Mouse (Mus musculus): ENCODE results near the gene Twf1.

The Twf1 gene

DNA sequence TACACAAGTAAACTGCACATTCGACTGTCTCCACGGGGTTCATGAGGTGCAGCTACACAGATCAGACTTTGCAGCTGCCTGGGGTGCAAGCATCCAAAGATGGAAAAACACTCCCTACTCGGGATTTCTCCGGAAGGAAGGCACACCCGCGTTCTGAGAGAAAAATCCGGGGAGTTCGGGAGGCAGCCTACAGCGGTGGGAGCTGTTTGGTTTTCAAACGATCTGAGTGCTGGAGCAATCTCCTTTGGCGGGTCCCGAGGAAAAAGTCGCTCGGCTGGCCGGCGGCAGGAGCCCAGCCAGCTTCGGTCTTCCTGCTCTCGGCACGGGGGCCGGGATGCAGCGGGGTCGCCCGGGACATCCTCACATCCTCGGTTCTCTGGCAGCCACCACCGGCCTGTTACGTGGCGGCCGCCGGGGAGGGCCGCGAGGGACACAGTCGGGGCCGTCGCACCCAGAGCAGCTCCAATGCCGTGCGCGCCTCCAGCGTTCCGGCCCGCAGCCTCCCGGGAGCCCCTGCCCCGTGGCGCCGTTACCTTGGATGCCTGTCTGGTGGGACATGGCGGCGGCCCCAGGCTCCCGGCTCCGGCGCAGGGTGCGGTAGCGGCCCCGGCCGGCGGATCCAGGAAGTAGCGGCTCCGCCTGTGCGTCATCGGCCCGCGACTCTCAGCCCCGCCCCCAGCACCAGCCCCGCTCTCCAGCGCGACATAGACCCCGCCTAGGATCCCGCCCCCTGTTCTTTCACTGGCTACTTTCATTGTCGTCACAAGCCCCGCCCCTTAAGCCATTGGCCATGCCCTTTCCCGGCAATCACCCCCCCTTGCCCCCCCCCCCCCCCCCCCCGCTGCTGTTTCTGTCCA is at the start of gene Twf1:
Twf1 (minus strand) TSS at position 671 of the 857 bp plus-strand sequence.
- DNase-seq: peak; percentile 100

GRCm38 (mm10) chr15:94639126-94639525 is 49.4 kb upstream of the Twf1 start:
- no peak for DNase-seq

- DNase-seq: peak in 1 of 2 experiments; percentile 57
Observed at GRCm38 (mm10) chr15:94638207-94638606, 48.5 kb upstream of the Twf1 start.

GRCm38 (mm10) chr15:94634524-94634923 is 44.8 kb upstream of the Twf1 start:
- no peak for DNase-seq

DNA sequence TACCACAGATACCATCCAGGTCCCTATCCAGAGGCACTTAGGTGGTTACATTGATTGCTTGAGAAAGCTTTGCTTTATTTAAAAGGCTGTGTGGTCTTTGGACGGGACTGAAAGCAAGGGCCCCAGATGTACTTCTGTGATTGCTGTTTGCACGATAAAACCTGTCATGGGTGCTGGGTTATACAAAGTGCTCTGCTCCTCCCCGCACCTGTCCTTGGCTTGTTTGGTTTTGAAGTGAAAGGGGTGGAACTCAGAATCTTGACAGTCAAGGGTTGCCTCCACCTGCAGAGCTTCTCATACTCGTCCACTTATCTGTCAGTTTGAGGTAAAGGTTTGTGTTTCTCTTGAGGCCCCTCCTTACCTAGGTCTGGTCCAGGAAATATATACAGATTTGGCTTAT is 40.9 kb upstream of the Twf1 start:
- DNase-seq: no peak

GRCm38 (mm10) chr15:94628830-94629601 is 39.3 kb upstream of the Twf1 start, which contains the start of gene Tmem117:
Gene Tmem117 (plus strand): TSS chr15:94629232.
- peak; percentile 77 for DNase-seq

DNA sequence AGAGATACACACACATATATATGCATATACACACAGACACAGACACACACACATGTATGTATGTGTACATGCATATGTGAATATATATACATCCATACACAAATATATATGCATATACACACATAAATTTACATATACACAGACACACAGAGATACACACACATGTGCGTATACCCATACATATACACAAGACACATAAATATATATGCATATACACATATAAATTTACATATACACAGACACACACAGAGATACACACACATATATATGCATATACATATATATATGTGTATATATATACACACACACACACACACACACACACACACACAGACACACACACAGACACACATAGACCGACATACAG is 38.8 kb upstream of the Twf1 start:
- DNase-seq: no peak

GRCm38 (mm10) chr15:94620909-94621308 is 31.2 kb upstream of the Twf1 start:
- DNase-seq: no peak

GRCm38 (mm10) chr15:94616036-94616435 is 26.3 kb upstream of the Twf1 start:
- DNase-seq: no peak

GRCm38 (mm10) chr15:94607768-94608167 is 18.1 kb upstream of the Twf1 start:
- no peak for DNase-seq

GRCm38 (mm10) chr15:94602441-94602840 is 12.8 kb upstream of the Twf1 start:
- no peak for DNase-seq

DNA sequence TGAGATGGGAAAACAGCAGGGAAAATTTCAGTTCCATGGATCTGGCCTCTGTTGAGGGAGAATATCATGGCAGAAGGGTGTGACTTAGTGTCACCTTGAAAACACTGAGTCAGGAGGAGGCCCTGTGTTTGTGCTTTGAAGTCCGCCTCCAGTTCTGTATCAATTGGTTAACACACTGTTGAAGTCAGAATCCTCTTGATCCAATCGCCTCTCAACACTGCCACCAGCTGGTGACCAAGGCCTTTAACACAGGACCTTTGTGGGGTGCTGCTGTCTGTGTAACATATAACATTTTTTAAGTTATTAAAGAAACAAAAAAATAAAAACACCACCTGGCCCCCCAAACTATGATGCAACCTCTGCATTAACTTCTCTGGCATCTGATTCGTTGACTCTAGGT is 11.7 kb upstream of the Twf1 start:
- DNase-seq: peak; percentile 80 to 81

GRCm38 (mm10) chr15:94600145-94600707 is 10.5 kb upstream of the Twf1 start:
- peak in 1 of 2 experiments; percentile 11 for DNase-seq

DNA sequence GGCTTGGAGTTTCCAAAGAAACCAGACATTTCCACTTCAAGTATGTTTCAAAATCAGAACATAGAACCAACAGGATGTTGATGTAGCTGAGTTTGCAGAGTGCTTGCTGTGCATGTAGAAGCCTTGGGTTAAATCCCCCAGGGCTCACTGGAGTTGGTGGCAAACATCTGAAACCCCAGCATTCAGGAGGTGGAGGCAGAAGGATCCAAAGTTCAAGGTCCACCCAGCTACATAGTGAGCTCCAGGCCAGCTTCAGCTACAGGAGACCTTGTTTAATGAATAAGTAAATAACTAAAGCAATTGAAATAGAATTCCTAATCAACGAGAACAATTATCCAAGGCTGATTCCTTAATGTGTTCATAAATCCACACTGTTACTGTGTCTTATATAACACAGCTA is 3.9 kb upstream of the Twf1 start:
- DNase-seq: no peak

- no peak for DNase-seq
Observed at GRCm38 (mm10) chr15:94591356-94591755, 1.7 kb upstream of the Twf1 start.

GRCm38 (mm10) chr15:94590083-94590482 is 394 bp upstream of the Twf1 start:
- peak in 1 of 2 experiments; percentile 27 for DNase-seq

DNA sequence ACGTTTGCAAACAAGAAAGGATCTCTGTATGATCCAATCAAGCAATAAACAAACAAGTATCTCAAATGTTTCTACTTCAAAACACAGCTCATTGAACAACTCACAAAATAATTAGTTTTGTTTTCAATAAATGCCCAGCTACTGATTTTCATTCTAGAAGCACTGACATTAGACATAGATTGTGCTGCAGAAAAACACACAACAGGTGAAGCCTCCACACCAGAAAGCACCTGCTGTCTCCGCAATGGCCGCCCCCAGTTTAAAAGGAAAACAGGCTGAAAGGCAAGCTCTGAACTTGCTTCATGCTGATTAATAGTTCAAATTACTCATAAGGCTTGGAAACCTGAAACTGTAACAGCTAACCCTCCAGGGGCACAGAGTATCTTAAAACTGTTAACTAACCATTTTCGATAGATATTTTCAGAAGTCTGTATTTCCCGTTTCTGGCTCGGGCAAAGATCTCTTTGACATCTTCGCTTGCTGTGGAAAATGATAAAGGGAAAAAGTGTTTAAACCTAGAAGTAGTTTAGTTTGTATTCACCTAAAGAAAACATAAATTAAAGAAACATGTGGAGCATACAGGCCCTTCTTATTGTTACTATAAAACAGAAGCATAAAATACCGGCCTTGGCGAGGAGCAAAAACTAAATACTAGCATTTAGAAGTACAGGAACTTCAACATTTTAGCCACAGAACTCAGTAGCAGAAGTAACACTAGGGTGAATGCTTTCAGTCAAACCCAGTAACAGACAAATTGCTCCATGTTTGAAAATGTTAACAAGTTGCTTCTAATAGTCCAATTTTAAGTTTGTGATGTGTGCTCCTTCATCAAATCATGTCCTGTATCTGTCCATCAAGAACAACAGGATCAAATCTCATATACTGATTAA is 1.6 kb downstream of the Twf1 start:
- DNase-seq: no peak

GRCm38 (mm10) chr15:94584738-94585137 is 5.0 kb downstream of the Twf1 start:
- no peak for DNase-seq

- DNase-seq: no peak
Observed at GRCm38 (mm10) chr15:94583153-94583552, 6.5 kb downstream of the Twf1 start.

DNA sequence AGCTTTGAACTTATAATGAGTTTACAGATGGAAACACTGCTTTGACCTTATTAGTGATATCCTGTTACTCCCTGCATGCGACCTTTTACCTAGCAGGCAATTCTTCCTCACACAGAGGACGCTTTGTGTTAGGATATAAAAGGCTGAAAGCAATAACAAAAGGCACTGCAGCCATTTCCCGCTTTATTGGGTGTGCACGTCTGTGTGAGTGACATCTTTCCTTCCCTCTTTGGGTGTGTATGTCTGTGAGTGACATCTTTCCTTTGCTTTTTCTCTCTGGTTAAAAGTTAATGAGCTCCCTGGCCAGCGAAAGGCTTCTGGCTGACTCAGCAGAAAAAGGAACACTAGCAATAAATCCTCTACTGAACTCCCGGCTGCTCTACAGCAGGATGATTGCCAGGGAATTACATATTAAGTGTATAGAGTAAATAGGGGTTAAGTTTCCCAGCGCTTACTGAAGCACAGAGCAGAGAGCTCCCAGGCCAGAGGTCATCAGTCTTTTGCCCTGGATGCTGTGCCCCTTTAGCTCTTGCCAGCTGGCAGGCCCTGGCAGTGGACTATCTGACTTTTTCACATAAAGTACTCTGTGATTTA is 7.6 kb downstream of the Twf1 start:
- DNase-seq: no peak

DNA sequence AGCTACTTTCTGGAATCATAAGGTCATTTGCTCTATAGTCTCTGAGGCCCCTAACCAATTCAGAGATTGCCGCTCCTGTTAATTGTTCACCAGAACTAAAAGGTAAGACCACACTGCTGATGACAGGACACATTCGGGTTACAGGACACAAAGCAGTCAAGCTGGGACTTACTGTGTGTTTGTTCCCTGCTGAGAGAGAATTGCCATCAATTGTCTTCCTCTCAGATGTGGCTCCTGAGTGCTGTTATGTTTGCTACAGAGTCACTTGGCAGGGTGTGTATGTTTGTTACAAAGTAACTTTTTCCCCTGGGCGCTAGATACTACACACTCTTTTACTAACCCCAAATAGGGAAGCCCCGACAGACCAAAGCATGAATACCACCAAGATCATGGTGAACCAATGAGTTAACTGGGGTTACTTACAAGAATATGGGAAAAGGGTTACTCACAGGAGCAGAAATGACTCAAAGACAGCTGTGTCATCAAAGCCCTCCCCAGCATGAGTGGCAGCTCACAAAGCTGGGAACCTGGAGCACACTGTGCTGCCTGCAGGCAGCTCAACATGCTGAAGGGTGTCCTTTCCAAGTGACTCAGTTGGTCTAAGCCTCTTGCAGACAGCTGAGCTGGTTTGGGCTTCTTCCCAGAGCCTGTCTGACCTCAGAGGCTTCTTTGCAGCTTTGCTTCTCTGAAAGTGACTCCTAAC is 15.0 kb downstream of the Twf1 start:
- no peak for DNase-seq

All from cerebellum, postnatal 10 days (tissue).